Mouse (Mus musculus): ENCODE results near the gene Prdm5.

The Prdm5 gene

DNA sequence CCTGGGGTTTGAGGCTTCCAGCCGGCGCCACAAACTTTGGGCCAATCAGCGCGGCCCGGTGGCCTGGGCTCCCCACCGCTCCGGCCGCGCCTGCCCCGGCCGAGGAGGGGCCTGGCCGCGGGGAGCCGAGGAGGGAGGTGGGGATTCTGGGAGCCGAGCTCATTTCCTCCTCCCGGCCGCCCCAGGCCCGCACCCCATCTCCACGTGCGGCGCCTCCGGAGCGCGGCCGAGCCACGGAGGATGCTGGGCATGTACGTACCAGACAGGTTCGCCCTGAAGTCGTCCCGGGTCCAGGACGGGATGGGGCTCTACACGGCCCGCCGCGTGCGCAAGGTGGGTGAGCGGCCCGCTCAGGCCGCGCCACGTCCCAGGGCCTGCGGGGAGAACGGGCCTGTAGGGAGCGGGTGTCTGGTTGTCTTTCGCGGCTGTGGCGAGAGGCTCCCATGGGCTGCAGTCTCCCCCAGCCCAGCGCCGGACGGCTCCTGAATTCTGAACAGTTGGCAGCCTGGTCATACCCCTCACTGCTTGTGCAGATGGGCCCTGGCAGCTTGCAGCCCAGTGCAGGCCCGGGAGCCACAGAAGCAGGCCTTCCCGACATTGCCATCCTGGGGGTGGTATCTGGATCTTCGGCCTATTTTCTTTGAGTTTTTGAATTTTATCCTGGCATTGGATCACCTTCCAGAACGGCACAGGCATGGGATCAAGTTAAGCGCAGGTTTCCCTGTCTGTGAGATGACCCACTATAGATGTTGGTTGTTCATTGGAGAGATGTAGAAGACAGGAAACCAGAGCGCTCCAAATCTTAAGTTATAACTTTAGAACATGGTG is at the start of gene Prdm5:
Gene Prdm5 (plus strand): TSS at position 128 of the 828 bp plus-strand sequence.
- WGBS: 8% methylated on average over 55 of the region's 56 CpGs

DNA sequence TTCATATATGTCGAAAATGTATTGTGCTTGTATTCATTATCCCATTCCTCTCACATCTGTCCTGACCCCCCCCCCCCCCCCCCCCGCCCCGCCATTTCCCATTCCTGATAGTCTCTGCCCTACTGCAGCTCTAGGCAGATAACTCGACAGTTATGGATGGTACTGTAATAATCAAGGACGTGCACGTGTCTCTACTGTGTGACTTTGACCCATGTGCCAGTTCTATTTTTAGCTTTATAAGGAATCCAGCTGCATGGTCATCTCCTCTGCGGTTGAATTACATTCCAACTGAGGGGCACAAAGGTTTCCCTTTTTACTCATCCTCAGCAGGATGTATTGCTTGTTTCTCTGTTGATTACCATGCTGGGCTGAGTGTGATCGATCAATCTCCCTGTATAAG is 39.3 kb upstream of the Prdm5 start:
- WGBS: 78% methylated on average over 8 of the region's 8 CpGs

DNA sequence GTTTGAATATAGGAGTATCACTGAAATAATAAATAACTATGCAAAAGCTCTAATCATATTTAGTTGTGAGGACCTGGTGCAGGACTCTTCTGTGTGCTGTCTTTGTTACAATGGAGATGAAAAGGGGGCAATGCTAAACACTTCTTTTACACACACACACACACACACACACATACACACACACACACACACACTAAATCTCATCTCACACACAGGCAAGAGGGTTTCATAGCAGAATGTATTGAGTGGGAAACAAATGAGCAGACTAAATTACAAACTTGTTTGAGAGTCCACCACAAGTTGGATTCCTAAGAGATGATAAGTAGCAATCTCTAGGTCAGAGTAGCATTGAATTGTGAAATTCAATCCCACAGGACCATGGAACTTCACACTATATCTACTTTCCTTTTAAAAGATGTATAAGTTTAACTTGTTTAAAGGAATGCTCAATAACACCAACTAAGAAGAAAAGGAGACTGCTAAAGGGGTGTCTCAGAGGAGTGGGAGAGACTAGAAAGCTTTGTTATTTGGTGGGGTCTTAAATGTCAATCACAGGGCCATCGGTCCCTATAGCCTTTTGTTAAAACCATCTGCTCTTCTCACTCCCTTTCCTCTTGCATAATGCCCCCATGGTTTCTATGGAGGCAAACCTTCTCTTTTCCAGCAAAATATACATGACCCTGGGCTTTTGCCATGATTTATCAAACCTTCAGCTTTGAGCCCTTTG is 35.5 kb upstream of the Prdm5 start:
- 43% methylated on average over 1 of the region's 1 CpGs for WGBS

DNA sequence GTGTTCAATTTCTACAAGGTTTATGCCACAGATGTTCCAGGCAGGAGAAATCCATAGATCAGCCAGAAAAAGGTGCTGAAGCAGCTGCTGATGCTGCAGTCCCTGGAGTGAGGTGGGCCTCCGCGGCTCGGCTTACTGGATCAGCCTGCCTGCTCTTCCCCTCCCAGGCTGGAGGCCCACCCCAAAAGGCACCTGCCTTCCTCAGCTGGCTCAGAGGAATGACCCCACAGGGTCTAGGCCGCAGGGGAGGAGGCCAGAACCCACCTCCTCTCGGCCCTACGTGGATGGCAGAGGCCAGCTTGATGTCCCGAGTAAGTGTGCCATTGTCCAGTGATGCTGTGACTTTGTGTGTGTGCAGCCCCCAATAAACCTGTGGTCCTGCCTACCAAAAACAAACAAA is 20.6 kb upstream of the Prdm5 start:
- WGBS: 84% methylated on average over 7 of the region's 7 CpGs

DNA sequence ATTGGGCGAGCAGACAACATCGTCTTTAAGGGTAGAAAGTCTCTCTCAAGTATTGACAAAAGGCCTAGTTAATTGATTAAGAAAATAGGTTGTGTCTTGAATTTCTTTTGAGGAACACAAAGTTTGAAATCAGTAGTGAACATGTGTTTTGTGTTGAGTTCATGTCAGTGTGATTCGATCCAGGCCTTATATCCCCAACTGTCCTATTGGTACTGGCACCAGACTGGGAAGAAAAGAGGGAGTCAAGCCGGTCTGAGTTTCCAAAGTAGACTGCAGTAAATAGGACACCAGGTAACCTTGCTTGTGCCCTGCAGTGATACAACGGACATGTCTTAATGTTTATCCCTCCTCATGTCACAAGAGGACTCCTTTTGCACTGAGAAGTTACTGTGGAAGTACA is 19.6 kb upstream of the Prdm5 start:
- WGBS: 95% methylated on average over 5 of the region's 5 CpGs

DNA sequence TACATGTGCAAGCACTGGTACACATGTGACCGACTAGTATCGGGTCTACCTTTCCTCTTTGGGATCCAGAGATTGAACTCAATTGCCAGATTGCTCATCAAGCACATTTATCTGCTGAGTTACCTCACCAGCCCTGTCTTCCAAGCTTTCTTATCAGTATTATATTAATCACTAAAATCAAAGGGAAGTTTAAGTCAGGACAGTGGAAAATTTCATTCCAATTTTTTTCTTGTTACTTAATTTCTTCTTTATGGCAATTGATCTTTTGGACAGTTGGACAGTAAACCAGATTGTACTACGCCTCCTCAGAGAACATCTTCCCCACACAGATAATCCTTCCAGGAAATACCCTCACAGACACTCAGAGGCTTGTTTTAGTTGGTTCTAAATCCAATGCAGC is 18.7 kb upstream of the Prdm5 start:
- WGBS: 79% methylated on average over 3 of the region's 3 CpGs

DNA sequence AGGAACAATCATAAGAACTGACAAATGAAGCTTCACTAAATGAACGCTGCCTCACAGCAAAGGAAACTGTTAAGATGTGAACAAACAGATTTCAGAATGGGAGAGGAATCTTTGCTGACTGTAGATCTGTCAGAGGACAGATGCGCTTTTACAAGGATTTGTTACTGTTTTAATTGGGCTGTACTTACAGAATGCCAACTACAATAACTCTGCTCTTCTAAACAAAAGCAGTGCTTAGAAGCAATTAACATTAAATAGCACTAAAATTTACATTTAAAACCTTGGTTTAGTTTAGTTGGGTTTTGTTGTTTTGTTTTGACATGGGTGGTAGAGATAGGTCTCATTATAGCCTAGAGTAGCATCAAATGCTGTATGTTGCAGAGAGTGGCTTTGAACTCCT is 14.3 kb upstream of the Prdm5 start:
- WGBS: 83% methylated on average over 2 of the region's 2 CpGs

DNA sequence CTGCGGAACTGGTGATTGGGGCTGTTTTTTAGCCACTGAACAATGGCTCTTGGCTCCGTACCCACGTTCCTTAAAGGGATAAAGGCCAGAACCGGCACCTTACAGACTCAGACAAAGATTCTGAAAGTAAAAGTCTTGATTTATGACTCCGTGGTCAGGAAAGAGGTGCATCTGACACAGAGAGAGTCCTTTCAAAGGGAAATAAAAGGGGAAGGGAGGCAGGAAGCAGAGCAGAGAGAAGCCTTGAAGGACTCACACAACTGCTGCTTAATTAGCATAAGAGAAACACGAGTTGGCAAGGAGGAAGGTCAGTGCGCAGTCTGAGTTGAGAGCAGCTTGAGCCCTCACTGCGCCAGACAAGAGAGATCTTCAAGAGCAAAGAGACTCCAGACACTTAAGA is 13.7 kb upstream of the Prdm5 start:
- WGBS: 36% methylated on average over 8 of the region's 8 CpGs

DNA sequence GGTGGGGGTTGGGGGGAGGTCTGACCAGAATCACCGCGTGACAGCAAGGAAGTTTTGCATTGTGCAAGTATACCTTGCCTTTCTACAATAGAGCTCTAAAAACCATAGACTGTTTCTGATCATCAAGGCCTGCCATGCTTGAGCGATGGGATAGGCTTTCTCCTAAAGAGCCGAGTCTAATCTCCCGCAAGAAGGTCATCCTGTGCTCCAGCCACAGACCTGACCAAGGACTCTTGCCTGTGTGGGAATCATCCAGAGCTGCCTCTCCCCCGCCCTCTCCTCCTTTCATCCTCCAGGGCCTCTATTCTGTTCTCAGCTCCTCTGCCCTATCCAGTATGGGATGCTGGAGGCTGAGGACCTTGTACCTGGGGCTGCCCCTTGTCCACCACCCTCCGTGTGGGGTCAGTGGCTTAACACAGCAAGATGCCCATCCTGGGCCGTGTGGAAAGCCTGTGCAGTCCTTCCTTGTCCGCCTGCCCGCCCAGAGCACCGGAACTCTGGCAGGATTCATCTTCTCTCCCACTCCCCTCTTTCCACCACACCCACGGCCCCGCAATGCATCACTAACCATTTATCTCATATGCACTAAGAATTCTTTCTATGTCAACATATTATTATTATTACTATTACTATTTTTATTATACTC is 12.9 kb upstream of the Prdm5 start:
- WGBS: 94% methylated on average over 13 of the region's 13 CpGs

DNA sequence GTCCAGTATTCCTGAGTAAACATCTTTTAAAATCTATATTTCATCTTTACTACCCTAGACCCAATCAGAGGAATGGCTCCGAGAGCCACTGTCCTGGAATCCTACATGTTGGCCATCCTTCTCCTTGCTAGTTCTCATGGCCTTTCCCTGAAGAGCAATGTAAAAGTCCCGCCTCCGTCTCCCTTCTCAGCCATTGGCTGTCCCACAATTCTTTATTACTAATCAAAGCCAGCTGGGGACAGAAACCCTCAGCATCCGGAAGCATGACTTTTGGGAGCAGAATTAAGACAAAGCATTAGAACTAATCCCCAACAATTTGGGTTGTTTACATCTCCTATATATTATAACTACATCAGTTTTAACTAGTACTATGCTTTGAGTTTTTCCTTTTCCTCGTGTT is 10.9 kb upstream of the Prdm5 start:
- 81% methylated on average over 5 of the region's 5 CpGs for whole genome bisulfite sequencing

DNA sequence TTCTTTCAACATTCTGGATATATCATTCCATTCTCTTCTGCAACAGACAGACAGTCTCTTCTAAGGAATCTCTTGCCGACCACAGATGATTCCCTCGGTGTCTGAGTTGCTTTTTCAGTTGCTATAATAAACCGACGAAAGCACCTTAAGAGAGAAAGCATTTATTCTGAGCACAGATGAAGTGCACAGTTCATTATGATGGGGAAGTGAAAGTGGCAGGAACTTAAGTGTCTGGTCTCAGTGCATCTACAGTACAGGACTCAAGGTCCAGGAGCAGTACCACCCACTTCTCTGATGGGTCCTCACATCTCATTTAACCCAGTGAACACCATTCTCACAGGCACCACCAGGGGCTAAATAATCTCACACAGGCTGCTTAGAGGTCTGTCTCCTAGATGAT is 5.2 kb upstream of the Prdm5 start:
- WGBS: 87% methylated on average over 4 of the region's 4 CpGs

DNA sequence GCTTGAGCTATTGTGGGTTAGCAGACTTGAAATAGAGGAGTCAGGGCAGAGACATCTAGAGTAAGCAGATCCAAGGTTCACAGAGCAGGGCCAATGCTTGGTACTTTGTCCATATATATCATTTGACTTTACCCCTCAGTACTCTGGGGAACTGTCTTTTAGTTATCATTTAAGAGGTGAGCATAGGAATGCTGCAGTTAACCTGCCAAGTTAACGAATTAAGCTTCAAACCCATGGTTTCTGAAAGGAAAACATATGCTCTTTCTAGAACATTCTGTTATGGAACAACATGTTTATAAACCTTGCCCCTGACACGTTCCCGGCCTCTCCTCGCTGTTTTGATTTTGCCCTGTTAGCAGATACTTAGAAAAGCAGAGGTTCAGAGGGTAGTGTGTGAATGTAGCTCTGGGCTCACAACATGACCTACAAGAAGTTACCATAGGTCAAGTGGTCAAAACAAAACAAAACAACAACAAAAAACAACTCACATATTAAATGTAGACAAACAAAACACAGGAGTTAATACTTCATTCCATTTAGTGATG is 973 bp downstream of the Prdm5 start:
- 76% methylated on average over 4 of the region's 4 CpGs for WGBS

DNA sequence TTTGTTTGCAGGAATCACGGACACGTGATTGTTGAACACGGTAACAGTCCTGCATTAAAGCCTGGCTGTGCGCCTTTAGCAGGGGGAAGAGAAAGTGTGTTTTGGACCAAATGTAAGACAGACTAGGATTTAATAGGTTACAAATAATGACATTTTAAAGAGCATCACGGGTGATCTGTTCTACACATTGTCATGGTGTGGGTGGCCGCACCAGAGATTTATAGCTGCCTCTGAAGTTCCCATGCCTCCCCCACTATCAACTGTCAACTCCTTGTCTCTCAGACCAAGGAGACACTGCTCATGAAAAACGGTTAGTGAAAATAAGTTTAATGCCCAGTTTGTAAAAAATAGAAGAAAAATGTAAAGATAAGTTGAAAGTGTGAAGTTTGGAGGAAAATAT is 2.7 kb downstream of the Prdm5 start:
- 83% methylated on average over 7 of the region's 7 CpGs for WGBS

DNA sequence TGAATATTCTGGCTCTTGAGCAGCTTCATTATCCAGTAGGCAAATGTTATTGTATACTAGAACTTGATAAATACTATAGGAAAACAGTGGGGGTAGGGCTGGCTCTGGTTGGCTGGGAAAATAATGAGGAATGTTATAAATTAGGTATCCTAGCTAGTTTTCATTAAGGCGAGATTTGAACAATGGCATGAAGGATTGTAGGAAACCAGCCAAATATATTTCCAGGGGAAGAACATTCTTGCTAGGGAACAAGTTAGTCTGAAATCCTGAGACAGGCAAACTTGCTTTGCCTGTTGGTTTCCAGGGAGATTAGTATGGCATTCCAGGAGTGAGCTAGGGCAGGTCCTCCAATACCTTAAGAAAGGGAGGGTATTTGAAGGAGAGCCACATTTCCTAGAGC is 4.9 kb downstream of the Prdm5 start:
- 87% methylated on average over 1 of the region's 1 CpGs for WGBS

DNA sequence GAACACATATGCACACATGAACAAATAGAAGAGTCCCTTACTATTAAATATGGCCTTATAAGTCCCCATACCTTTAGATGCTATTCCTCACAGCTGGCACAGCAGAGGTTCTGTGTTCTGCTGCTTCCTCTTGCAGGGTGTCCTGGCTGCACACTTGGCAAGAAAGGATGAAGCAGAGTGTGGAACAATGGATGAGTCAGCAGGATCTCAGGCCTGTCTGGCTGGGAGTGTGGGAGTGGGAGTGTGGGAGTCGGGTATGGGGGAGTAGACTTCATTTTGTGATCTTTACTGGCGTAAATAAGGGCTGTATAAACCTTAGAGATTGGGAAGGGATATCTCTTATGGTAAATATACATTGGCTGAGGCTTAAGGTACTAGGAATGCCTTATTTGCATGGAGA is 14.1 kb downstream of the Prdm5 start:
- 54% methylated on average over 2 of the region's 2 CpGs for WGBS

DNA sequence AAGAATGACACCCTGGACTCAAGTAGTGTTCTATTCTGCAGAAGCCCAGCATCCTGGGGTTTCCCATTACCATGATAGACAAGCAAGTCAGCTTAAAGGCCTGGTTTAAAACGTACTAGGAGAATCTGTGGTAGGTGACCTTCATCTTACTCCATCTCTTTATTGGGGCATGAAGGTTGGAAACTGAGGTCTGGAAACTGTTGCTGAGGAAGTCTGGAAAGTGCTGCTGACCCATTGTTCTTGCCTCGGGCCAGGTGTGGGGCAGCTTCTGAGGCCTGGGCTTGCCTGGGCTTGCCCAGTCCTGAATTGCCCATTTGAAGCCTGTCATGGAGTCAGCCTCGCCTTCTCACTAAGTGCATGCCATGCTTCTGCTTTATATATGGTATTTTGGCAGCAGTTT is 17.8 kb downstream of the Prdm5 start:
- 93% methylated on average over 3 of the region's 3 CpGs for WGBS

DNA sequence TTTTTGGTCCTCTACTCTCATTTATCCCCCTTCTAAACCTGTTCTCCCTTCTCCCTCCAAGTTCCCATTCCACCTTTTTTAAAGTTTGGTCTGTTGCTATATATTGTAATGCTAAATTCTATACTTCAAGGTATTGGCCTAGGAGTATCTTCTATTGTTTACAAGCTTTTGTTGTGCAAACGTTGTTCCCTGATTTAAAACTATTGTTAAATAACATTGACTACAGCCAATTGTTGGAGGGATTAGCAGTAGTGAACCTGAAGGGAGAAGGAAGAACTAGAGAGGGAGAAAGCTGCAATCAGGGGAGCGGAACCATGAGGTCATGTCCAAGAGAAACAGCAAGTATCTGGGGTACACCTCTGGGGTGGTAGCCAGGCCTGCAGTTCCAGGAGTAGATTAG is 18.5 kb downstream of the Prdm5 start:
- WGBS: 77% methylated on average over 2 of the region's 2 CpGs

DNA sequence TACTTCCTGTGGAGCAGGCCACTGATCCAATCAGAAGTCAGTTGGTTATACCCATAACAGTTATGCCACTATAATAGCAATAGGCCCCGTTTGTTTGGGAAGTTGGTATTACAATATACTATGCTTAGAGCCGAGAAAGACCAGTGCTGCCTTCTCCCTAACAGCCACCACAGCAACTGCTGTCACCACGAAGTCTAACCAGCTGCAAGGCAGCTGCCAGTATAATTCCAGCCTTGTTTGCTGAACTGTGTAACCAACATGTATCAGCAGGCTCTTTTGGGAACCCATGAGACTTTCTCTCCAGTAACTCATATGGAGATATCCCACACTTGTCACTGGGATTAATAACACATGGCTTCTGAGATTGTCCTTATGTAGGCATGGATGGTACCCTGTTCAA is 19.6 kb downstream of the Prdm5 start:
- WGBS: 79% methylated on average over 3 of the region's 3 CpGs

DNA sequence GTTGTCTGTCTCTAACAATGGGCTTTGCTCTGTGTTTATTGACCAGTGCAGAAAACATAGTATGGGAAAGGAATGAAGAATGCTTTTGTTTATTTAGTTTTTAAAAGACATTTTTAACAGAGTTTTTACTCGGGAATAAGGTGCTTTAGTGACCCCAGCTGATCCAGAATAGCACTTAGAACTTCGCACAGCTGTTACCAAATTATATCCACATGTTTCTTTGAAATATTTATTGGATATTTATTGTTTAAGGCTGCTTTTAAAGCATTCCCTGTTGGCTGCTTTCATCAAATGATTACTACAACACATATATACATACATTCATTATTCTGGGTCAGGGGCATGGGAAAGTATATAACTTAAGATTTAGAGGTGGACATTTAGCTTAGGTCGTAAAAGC is 32.9 kb downstream of the Prdm5 start:
- 78% methylated on average over 3 of the region's 3 CpGs for WGBS

DNA sequence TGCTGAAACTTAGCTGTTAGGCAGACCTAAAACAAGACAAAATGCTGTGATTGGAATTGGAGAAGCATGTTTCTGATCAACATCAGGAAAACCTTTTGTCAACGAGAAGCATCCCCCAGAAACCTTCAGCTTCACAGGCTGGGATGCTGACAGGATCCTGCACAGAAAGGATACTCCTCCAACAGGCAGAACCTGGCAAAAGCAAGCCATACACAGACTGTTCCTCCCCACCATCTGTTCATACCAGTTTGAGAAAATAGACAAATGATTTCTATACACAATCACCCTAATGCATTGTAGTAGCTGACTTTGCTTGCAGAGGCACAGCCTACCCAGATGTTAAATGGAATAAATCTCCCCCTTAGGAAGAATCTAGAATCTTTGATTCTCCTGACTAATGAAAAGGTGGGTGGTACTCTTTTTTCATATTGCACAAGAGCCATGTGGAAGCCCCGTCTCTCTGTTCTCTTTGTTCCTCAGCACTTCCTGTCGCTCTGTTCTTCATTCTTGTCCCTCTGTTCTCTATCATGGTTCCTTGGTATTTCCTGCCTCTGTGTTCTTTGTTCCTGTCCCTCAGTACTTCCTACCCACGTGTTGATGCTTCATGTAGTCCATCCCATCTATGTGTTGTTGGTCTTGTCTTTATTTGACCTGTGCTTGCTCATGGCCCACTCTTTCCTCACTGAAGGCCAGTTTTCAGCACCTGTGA is 39.4 kb downstream of the Prdm5 start:
- WGBS: 55% methylated on average over 4 of the region's 4 CpGs

DNA sequence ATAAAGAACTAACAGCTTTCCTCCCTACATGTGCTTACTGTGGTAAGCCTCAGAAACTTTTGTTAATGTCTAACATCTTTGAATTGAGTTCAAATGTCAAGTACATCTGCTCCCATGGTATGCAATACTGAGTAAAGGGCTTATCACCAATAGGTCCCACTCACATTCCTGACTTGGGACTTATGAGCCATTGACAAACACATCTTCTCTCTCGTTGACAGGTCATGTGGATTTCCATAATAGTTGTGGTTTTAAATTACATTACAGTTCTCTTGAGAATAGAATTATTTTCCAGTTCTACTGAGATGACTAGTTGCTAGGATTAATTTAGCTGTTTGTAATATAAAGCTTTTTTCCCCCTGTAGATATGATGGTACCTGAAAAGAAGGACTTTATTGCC is 49.9 kb downstream of the Prdm5 start:
- WGBS: 90% methylated on average over 1 of the region's 1 CpGs

DNA sequence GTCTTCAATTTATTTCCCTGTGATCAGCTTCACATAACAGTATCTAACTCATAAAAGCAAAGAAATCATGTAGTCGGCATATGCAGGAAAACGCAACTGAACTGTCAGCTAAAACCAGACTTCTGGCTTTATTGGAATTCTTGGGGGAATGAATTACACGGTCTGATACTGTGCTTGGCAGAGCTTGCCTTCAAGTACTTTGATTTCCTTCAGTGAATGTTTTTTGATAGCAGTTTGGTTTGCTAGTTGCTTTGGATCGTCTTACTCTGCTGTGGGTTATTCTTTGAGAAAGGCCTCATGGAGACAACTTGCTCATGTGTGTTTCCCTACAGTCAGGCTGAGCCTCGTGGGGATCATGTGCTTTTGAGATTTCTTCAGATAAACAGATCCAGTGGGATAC is 52.7 kb downstream of the Prdm5 start:
- 74% methylated on average over 5 of the region's 5 CpGs for WGBS
